Mouse (Mus musculus): ENCODE data around the gene Slc25a12. TPM values are rescaled to one million over a fixed set of nuclear protein-coding genes. Genes with fewer than 3 reads are reported as not detected.

Slc25a12 gene
- polyA plus RNA-seq (2015; fragmentation: Nextera tagmentation; extraction: Ambion mirVana): 27.0 and 28.3 TPM in 2 replicates

DNA sequence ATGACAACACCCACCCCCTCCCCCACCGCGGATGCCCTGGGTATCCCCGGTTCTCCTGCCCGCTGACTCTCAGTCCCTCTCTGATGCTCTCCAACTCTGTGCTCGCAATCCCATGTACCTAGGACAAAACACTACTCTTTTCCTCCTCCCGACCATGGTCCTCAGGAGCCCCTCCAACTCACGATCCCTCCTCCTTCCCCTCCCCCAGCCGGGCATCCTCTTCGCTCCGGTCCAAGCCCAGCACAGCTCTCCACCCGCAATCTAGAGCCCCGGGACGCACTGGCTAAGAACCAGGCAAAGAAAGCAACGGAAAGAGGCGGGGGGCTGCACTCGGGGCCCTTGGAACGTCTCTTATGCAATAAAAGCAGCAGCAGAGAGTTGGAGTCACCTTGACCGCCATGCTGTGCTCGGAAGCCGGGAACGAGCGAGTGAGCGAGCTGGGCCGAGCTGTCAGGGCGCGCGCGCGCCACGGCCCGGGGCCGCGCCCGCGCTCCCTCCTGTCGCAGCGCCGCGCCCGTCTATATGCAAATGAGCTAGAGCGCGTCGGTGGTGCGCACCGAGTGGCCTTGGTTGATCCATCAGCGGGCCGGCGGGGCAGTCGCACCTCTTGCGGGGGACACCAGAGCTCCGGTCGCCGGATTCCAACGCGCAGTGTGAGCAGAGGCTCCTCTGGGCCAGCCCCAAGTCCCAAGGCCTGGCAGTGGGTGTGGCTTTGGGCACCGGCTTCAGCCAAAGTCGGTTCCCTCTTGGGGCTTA lies at the start of gene Slc25a12:
Gene Slc25a12 (minus strand): TSS at position 625 of the 756 bp plus-strand sequence.
- H3K4me1 ChIP-seq (ENCODE audit: control insufficient read depth, insufficient read depth, low read length): peaks cover 2% of the 10 kb centered on the region; the same call in 1 of the 2 replicates

DNA sequence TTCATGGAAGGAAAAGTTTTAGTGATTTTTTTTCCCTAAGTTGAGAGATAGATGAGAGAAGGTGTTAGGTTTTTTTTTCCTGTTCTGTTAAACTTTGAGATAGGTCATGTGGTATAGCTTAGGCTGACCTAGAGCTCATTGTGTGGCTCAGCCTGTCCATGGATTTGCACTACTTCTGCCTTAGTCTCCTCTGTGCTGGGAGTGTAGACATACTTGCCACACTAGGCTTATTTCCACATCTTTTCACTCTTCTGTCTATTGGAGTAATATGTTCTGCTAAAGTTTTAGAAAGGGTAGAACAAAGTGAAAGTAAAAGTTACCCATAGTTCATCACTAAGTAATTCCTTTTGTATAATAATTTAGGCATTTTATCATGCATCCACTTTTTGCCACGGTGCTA lies 38.1 kb upstream of the Slc25a12 start:
- ATAC-seq: no peak
- WGBS: 91% methylated on average over 1 of the region's 1 CpGs
- H3K27me3 ChIP-seq (replicated peaks; ENCODE audit: control insufficient read depth, insufficient read depth, low read length): no peaks in the 10 kb centered on the region
- H3K27ac ChIP-seq (ENCODE audit: low read length): no peak overlapping the region
- no peaks in the 10 kb centered on the region for H3K4me1 ChIP-seq (ENCODE audit: control insufficient read depth, insufficient read depth, low read length)
- H3K9me3 ChIP-seq (ENCODE audit: control insufficient read depth, low read length): no peaks in the 10 kb centered on the region
- H3K4me3 ChIP-seq (ENCODE audit: low read length): no peak overlapping the region
- H3K9ac ChIP-seq (ENCODE audit: low read depth, low read length): no peak overlapping the region
- H3K36me3 ChIP-seq (ENCODE audit: control insufficient read depth, insufficient read depth, low read length): no peaks in the 10 kb centered on the region
- H3K4me2 ChIP-seq (ENCODE audit: low read depth, low read length): no peak overlapping the region

More for the DNA sequence above, at the start of gene Slc25a12:
- H3K27ac ChIP-seq (ENCODE audit: low read length): peak within 1 kb of the TSS; percentile 46
- H3K36me3 ChIP-seq (ENCODE audit: control insufficient read depth, insufficient read depth, low read length): no peaks in the 10 kb centered on the region
- H3K4me2 ChIP-seq (ENCODE audit: low read depth, low read length): peak within 1 kb of the TSS; percentile 86
- peak within 1 kb of the TSS; percentile 86 for H3K4me3 ChIP-seq (ENCODE audit: low read length)
- H3K27me3 ChIP-seq (replicated peaks; ENCODE audit: control insufficient read depth, insufficient read depth, low read length): no peaks in the 10 kb centered on the region
- H3K9me3 ChIP-seq (ENCODE audit: control insufficient read depth, low read length): no peaks in the 10 kb centered on the region
- H3K9ac ChIP-seq (ENCODE audit: low read depth, low read length): peak within 1 kb of the TSS; percentile 80
- peak; percentile 97 for ATAC-seq
- WGBS: under 1% methylated on average over 57 of the region's 57 CpGs

DNA sequence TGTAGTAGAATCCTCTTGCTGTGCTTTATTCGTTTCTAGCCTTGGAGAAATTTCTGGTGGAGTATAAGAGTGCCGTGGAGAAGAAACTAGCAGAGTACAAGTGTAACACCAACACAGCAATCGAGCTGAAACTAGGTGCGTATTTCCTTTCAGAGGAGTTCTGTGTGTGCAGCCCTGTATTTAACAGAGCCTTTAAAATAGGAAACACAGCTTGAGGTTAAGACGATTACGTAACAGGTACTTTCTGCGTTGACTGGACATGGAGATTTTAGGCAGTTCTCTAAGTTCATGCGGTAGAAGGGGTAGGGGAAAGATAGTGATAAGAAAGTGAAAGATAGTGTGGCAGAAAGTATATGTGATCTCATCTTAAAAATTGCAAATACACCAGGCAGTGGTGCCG lies 22.3 kb upstream of the Slc25a12 start:
- no peak for ATAC-seq
- H3K4me2 ChIP-seq (ENCODE audit: low read depth, low read length): peak overlapping the region; percentile 60
- WGBS: 52% methylated on average over 9 of the region's 9 CpGs
- H3K9ac ChIP-seq (ENCODE audit: low read depth, low read length): peak overlapping the region; percentile 76
- peaks cover 5% of the 10 kb centered on the region; the same call in 1 of the 2 replicates for H3K4me1 ChIP-seq (ENCODE audit: control insufficient read depth, insufficient read depth, low read length)
- no peak overlapping the region for H3K27ac ChIP-seq (ENCODE audit: low read length)
- H3K36me3 ChIP-seq (ENCODE audit: control insufficient read depth, insufficient read depth, low read length): no peaks in the 10 kb centered on the region
- no peaks in the 10 kb centered on the region for H3K27me3 ChIP-seq (replicated peaks; ENCODE audit: control insufficient read depth, insufficient read depth, low read length)
- H3K9me3 ChIP-seq (ENCODE audit: control insufficient read depth, low read length): no peaks in the 10 kb centered on the region
- peak overlapping the region; percentile 69 for H3K4me3 ChIP-seq (ENCODE audit: low read length)

DNA sequence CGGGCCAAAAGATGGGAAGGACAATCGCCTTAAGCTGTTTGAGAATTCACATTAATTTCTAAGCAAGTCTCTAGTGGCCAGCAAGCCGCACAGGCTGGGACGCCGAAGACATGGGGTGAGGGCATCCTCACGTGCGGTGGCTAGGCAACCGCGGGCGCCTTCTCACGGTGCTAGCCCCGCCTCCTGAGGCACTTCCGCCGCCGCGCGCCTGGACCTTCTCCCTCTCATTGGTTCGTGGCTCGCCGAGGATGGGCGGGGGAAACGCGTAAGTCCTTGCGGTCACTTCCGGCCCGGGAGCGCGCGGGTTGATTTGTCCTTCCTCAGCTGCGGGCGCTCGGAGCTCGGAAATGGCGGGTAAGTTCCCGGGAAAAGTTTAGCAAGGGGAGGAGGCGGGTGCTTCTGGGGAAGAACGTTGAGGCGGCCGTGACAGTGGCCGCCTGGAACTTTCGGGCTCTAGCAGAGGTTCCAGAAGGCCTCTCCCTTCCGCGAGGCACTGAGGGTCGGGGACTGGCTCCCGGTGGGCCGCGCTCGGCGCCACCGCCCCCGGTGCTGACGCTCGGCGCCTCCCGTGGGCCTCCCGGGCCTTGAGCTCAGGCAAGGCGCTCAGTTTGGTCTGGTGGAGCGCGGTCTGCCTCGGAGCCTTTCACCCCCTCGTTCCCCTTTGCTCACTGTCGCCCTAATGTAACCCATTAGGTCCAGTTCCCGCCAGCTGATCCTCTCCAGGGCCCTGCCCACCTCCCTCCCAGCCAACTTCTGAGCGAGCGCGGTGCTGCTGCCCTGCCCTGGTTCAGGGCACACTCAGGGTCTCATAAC lies 21.6 kb upstream of the Slc25a12 start, which contains the start of gene Hat1:
Gene Hat1 (plus strand): TSS at position 8 of the 813 bp plus-strand sequence.
- Histone ChIP-seq H3K27ac (ENCODE audit: low read length) (peak within 1 kb of the TSS; percentile 47; the same call in 1 of the 2 replicates), H3K4me2 (ENCODE audit: low read depth, low read length) (peak within 1 kb of the TSS; percentile 60), H3K4me3 (ENCODE audit: low read length) (peak within 1 kb of the TSS; percentile 69), H3K36me3 (ENCODE audit: control insufficient read depth, insufficient read depth, low read length) (no peaks in the 10 kb centered on the region), H3K27me3 (replicated peaks; ENCODE audit: control insufficient read depth, insufficient read depth, low read length) (no peaks in the 10 kb centered on the region), H3K9me3 (ENCODE audit: control insufficient read depth, low read length) (no peaks in the 10 kb centered on the region), H3K4me1 (ENCODE audit: control insufficient read depth, insufficient read depth, low read length) (peaks cover 5% of the 10 kb centered on the region; the same call in 1 of the 2 replicates), H3K9ac (ENCODE audit: low read depth, low read length) (peak within 1 kb of the TSS; percentile 76)
- peak; percentile 99 for ATAC-seq
- WGBS: 0% methylated on average over 66 of the region's 66 CpGs

DNA sequence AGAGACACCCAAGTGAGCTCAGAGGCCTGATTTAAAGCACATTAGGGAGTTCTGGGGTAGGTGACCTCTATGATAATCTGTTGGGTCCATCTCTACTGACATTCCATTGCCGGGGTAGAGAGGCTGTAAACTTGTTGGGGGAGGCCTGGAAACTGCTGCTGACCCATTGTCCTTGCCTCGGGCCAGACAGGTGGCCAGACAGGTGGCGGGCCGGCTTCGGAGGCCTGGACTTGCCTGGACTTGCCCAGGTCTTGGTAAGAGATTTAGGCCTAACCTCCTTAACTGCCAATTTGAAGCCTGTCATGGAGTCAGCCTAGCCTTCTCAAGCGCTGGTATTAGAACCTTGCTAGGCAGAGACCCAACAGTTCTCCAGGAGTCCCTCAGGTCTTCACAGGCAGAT lies 20.2 kb upstream of the Slc25a12 start:
- Histone ChIP-seq H3K4me1 (ENCODE audit: control insufficient read depth, insufficient read depth, low read length) (peaks cover 5% of the 10 kb centered on the region; the same call in 1 of the 2 replicates), H3K4me2 (ENCODE audit: low read depth, low read length) (no peak overlapping the region), H3K9ac (ENCODE audit: low read depth, low read length) (no peak overlapping the region), H3K9me3 (ENCODE audit: control insufficient read depth, low read length) (no peaks in the 10 kb centered on the region), H3K27ac (ENCODE audit: low read length) (no peak overlapping the region), H3K4me3 (ENCODE audit: low read length) (no peak overlapping the region), H3K27me3 (replicated peaks; ENCODE audit: control insufficient read depth, insufficient read depth, low read length) (no peaks in the 10 kb centered on the region), H3K36me3 (ENCODE audit: control insufficient read depth, insufficient read depth, low read length) (no peaks in the 10 kb centered on the region)
- 88% methylated on average over 6 of the region's 6 CpGs for WGBS
- no peak for ATAC-seq

DNA sequence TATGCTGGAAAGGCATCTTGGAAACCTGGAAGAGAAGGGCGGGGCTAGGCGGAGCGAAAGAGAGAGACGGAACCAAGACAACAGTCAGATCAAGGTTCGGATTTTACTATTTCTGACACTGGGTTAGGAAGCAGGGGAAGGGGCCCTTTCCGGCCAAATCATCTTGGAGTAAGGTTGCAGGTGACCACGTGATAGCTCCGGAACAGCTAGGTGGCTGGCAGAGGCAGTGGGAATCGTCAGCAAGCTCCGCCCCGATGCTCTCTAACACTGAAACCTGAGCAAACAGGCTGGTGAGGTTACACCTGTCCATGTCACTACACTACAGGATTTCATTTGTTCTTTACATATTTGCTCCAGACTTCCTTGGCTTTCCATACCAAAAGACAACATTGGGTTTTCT lies 16.3 kb upstream of the Slc25a12 start:
- 0 out of 2 replicates have a peak, but pooled peaks have one; percentile 27 for ATAC-seq
- H3K4me3 ChIP-seq (ENCODE audit: low read length): peak overlapping the region; percentile 17; the same call in 1 of the 2 replicates
- H3K4me2 ChIP-seq (ENCODE audit: low read depth, low read length): peak overlapping the region; percentile 26
- H3K4me1 ChIP-seq (ENCODE audit: control insufficient read depth, insufficient read depth, low read length): no peaks in the 10 kb centered on the region
- WGBS: 34% methylated on average over 11 of the region's 11 CpGs
- H3K27ac ChIP-seq (ENCODE audit: low read length): no peak overlapping the region
- no peak overlapping the region for H3K9ac ChIP-seq (ENCODE audit: low read depth, low read length)
- H3K9me3 ChIP-seq (ENCODE audit: control insufficient read depth, low read length): no peaks in the 10 kb centered on the region
- no peaks in the 10 kb centered on the region for H3K27me3 ChIP-seq (replicated peaks; ENCODE audit: control insufficient read depth, insufficient read depth, low read length)
- H3K36me3 ChIP-seq (ENCODE audit: control insufficient read depth, insufficient read depth, low read length): no peaks in the 10 kb centered on the region

DNA sequence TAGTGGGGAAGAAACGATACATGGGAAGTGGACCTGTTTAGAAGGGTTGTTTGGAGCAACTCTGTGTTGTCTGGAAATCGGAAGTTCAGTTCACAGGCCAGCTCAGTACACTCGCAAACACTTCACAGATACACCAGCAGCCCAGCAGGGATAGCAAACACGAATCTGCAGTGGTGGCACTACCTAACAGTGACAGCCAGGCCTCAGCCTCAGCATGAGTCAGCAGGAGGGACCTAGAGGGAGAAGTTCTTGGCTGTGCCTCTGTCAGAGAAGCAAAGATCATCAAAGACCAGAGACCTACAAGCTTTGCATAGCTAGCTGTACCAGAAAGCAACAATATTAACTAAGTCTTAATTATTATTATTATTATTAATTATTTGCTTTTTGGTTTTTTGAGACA lies 14.4 kb upstream of the Slc25a12 start:
- Histone ChIP-seq H3K9me3 (ENCODE audit: control insufficient read depth, low read length) (no peaks in the 10 kb centered on the region), H3K4me1 (ENCODE audit: control insufficient read depth, insufficient read depth, low read length) (no peaks in the 10 kb centered on the region), H3K27me3 (replicated peaks; ENCODE audit: control insufficient read depth, insufficient read depth, low read length) (no peaks in the 10 kb centered on the region), H3K9ac (ENCODE audit: low read depth, low read length) (no peak overlapping the region), H3K27ac (ENCODE audit: low read length) (no peak overlapping the region), H3K4me3 (ENCODE audit: low read length) (no peak overlapping the region), H3K4me2 (ENCODE audit: low read depth, low read length) (no peak overlapping the region), H3K36me3 (ENCODE audit: control insufficient read depth, insufficient read depth, low read length) (no peaks in the 10 kb centered on the region)
- WGBS: 70% methylated on average over 4 of the region's 4 CpGs
- ATAC-seq: no peak

DNA sequence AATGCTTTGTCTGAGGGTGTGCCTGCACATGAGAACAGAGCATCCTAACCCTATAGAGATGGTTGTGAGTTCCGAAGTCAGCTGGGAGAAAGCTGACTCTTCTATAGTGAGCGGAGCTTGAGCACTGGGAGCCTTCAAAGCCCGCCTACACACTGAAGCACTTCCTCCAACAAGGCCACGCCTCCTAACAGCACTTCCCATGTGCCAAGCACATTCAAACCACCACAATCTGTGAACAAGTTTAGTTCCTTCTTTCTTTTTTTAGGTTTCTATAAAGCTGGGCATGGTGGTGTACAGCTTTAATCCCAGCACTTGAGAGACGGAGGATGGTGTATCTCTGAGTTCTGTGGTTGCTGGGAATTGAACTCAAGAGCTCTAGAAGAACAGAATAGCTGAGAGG lies 9.9 kb upstream of the Slc25a12 start:
- Histone ChIP-seq H3K36me3 (ENCODE audit: control insufficient read depth, insufficient read depth, low read length) (no peaks in the 10 kb centered on the region), H3K4me1 (ENCODE audit: control insufficient read depth, insufficient read depth, low read length) (no peaks in the 10 kb centered on the region), H3K9me3 (ENCODE audit: control insufficient read depth, low read length) (no peaks in the 10 kb centered on the region), H3K4me2 (ENCODE audit: low read depth, low read length) (no peak overlapping the region), H3K4me3 (ENCODE audit: low read length) (no peak overlapping the region), H3K27ac (ENCODE audit: low read length) (no peak overlapping the region), H3K27me3 (replicated peaks; ENCODE audit: control insufficient read depth, insufficient read depth, low read length) (no peaks in the 10 kb centered on the region), H3K9ac (ENCODE audit: low read depth, low read length) (no peak overlapping the region)
- ATAC-seq: no peak
- WGBS: 88% methylated on average over 5 of the region's 5 CpGs

DNA sequence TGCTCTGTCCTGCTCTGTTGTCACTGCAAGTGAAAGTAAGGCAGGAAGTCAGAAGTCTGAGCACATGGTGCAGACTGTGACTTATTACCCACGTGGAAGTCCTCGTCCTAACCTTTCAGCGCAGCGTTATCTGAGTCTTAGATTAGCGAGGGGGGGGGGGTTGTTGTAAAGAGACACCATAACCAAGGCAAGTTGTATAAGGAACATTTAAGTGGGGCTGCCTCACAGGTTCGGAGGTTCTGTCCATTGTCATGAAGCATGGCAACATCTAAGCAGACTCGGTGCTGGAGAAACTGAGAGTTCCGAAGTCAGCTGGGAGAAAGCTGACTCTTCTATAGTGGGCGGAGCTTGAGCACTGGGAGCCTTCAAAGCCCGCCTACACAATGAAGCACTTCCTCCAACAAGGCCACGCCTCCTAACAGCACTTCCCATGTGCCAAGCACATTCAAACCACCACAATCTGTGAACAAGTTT lies 8.9 kb upstream of the Slc25a12 start:
- 35% methylated on average over 11 of the region's 11 CpGs for WGBS
- no peak; the same call in 1 of the 2 replicates for ATAC-seq
- Histone ChIP-seq H3K9ac (ENCODE audit: low read depth, low read length) (no peak overlapping the region), H3K4me3 (ENCODE audit: low read length) (no peak overlapping the region), H3K27ac (ENCODE audit: low read length) (no peak overlapping the region), H3K9me3 (ENCODE audit: control insufficient read depth, low read length) (no peaks in the 10 kb centered on the region), H3K4me1 (ENCODE audit: control insufficient read depth, insufficient read depth, low read length) (no peaks in the 10 kb centered on the region), H3K27me3 (replicated peaks; ENCODE audit: control insufficient read depth, insufficient read depth, low read length) (no peaks in the 10 kb centered on the region), H3K4me2 (ENCODE audit: low read depth, low read length) (peak overlapping the region; percentile 22; the same call in 1 of the 2 replicates), H3K36me3 (ENCODE audit: control insufficient read depth, insufficient read depth, low read length) (no peaks in the 10 kb centered on the region)
